Mouse (Mus musculus) activated CD4-positive, CD25-positive, alpha-beta regulatory T cell, adult 9 weeks (primary cell): Measurements from ENCODE around the gene Fcer2a. TPM values are rescaled to one million over a fixed set of nuclear protein-coding genes. Genes with fewer than 3 reads are reported as not detected.

Source experiments
- polyA plus RNA-seq: library from polyadenylated mRNA; unstranded; fragments of 100-300 nt; shearing (Covaris generic); gene quantifications from one replicate; pipeline ENCODE4 v1.2.1, GENCODE M21; 2017

Fcer2a gene
- polyA plus RNA-seq = 0.37 TPM

DNA sequence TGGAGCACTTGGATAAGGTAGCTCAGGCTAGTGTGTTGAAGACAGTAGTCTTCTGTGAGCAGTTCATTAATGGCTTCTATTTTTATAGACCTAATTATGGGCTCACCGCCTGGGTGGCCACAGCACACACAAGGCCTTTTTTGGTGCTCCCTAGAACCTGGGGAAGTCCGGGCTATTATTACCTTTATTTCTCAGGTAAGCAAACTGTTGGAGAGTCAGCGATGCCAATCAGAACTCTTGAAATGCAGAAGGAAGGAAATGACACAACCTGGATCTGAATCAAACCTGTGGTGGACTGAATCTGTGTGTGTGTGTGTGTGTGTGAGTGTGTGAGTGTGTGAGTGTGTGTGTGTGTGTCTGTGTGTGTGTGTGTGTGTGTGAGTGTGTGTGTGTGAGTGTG, at the start of gene Fcer2a:
Gene Fcer2a, minus strand, starts transcription at position 55 of the 400 bp plus-strand sequence.

DNA sequence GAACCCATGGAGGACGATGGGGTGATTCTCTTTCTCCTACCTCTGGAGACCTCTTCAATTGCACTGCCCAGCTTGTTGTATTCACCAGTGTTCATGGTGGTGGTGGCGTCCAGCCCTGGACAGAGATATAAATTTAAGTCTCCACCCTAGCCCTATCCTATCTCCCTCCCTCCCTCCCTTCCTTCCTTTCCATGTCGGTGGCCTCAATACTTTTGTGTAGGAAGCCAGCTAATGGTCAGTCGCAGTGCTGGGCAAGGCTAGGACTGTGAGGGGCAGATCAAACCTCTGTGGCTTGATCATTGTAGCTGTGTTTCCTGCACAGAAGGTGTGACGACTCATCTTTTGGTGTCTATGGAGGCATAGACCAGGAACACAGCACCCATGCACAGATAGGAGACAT, 26.6 kb upstream of the Fcer2a start, which contains the start of gene Clec4g:
Gene Clec4g, minus strand, starts transcription at position 101 of the 400 bp plus-strand sequence.

DNA sequence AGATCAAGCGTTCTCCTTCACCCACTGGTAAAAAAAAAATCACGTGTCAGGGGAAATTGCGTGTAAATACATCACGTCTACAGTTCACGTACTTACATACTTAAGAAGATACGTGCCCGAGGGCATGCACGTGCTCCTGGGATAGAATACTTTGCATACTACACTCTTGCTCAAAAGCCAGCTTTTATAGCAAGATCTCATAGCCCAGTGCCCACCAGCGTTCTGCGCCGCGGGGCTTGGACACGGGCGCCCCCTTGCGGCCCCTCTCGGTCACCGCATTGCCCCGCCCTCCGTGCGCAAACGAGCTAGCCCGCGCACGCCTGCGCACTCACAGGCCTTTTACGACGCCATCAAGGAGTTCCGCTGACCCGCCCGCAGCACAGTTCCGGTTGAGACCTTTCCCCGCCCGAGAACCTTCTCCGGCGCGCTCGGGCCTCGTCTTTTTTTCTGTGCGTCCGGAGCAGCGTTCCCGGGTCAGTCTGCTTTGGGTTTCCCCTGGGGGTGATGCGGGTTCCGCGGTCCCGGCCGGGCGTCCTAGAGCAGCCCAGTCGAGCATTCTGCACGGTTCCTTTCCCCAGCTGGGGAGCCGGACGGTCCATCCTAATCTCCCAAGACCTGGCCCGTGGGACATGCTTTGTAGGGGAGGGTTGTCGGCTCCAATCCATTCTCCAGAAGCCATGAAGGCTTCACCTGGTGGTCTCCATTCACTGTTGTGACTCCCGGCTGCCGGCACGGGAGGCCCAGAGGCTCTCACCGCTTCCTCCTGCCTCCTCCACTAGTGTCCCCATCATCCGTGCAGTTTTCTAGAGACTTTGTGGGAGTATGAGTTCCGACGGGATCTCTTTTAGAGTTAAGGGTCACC, 17.6 kb downstream of the Fcer2a start, which contains the start of gene Trappc5:
Gene Trappc5, plus strand, starts transcription at position 169 of the 862 bp plus-strand sequence.

GRCm38 (mm10) chr8:3671980-3672491, 21.9 kb downstream of the Fcer2a start, which contains the start of gene Fcor:
Gene Fcor, minus strand, starts transcription at chr8:3672362.

DNA sequence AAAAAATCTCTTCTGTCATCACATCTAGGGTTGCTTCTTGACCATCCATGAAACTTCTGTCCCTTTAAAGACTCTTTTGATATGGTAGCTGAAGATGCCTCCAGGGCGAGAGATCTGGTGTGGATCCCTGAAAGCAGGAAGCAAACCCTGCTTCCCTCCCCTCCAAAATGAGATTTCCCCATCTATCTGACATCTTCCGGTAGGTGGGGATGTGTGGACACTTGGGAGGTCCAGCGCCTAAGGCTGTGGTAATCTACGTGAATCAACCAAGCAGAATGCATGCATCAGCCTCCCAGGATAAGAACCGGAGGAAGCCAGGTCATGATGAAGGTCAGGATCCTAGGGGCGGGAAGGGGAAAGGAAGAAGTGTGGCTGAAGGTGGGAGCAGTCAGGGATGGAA, 28.5 kb downstream of the Fcer2a start, which contains the start of gene Mcemp1:
Gene Mcemp1, plus strand, starts transcription at position 248 of the 400 bp plus-strand sequence.

DNA sequence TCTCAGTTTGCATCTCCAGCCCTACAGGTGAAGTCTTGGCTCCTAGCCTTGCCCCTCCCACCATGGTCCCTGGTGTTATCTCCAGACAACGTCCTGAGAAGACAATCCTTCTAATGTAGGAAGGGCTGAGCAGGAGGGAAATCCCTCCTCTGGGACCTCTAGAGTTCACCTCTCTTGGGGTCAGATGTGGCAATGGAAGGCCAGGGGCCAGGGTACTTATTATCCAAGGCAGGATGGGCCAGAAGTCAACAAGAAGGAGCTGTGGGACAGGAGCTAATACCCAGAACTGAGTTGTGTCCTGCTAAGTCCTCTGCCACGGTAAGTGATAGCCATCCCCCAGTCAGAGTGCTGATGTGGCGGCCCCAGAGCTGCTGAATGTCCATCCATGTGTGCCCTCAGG, 38.4 kb downstream of the Fcer2a start, which contains the start of gene Retn:
Gene Retn, plus strand, starts transcription at position 245 of the 400 bp plus-strand sequence.

Other genes with a start within 250 kb of the Fcer2a start
- 5.8 TPM for gene Pex11g, start 226.5 kb downstream of the Fcer2a start, polyA plus RNA-seq
- not detected for gene Tex45, start 223.3 kb downstream of the Fcer2a start, polyA plus RNA-seq
- 3.2 TPM for gene Zfp358, start 201.0 kb downstream of the Fcer2a start, polyA plus RNA-seq
- gene Mcoln1, start 193.7 kb downstream of the Fcer2a start, polyA plus RNA-seq = 31.9 TPM
- gene Pnpla6, start 178.8 kb downstream of the Fcer2a start, polyA plus RNA-seq = 65.1 TPM
- gene C330021F23Rik, start 126.2 kb downstream of the Fcer2a start, polyA plus RNA-seq = not detected
- gene Camsap3, start 106.9 kb downstream of the Fcer2a start, polyA plus RNA-seq = not detected
- gene Xab2, start 72.9 kb downstream of the Fcer2a start, polyA plus RNA-seq = 119 TPM
- 134 TPM for gene Pet100, start 72.6 kb downstream of the Fcer2a start, polyA plus RNA-seq
- 0.40 TPM for gene Pcp2, start 68.6 kb downstream of the Fcer2a start, polyA plus RNA-seq
- 238 TPM for gene Stxbp2, start 63.2 kb downstream of the Fcer2a start, polyA plus RNA-seq
- gene Retn, start 38.4 kb downstream of the Fcer2a start, polyA plus RNA-seq = not detected
- gene Mcemp1, start 28.4 kb downstream of the Fcer2a start, polyA plus RNA-seq = not detected
- not detected for gene Fcor, start 21.8 kb downstream of the Fcer2a start, polyA plus RNA-seq
- 39.1 TPM for gene Trappc5, start 17.9 kb downstream of the Fcer2a start, polyA plus RNA-seq
- not detected for gene Clec4g, start 26.5 kb upstream of the Fcer2a start, polyA plus RNA-seq
- gene Cd209a, start 54.8 kb upstream of the Fcer2a start, polyA plus RNA-seq = not detected
- not detected for gene Cd209e, start 160.1 kb upstream of the Fcer2a start, polyA plus RNA-seq
- gene Cd209d, start 184.4 kb upstream of the Fcer2a start, polyA plus RNA-seq = not detected
- gene Cd209b, start 232.7 kb upstream of the Fcer2a start, polyA plus RNA-seq = not detected